Mouse (Mus musculus): ENCODE measurements around the gene S100a10.

GRCm38 (mm10) chr3:93520330-93521193 lies 34.3 kb upstream of the S100a10 start, which contains the start of gene S100a11:
- no peak for TF ChIP-seq EP300 (IDR thresholded peaks at IDR 0.05; ENCODE audit: low read depth)
- TF ChIP-seq CTCF (IDR thresholded peaks at IDR 0.05; ENCODE audit: low read depth) = peak; percentile 9; the same call in 1 of the 2 replicates

Measured in heart, postnatal 0 days (tissue).